Mouse (Mus musculus) Patski (cell line): ENCODE measurements around the gene Tcp11l2. TPM values are rescaled to one million over a fixed set of nuclear protein-coding genes. Genes with fewer than 3 reads are reported as not detected.
A peak's percentile ranks its signal among the peaks of the same experiment; 100 is the strongest.

Source experiments
- ATAC-seq: fragments of 100-300 bp; one replicate; pipeline ENCODE4 v1.8.0; 2021
- CTCF ChIA-PET: fragments of 350-600 bp; sonication (Branson Sonifier 250); formaldehyde crosslinking; loops from one replicate; lab custom pipeline; 2022; ENCODE audit warnings: inconsistent platforms; lab: Charles Lee
- POLR2A ChIA-PET: fragments of 350-600 bp; sonication (Branson Sonifier 250); formaldehyde crosslinking; loops from one replicate; lab custom pipeline; 2022; ENCODE audit warnings: antibody characterized with exemption, inconsistent platforms; lab: Charles Lee
- DNase-seq: peaks from one replicate; pipeline ENCODE4 v3.0.0-alpha.2; 2011; ENCODE audit warnings: low read depth, low spot score
- H3K27me3 ChIP-seq: fragments of 371-371 bp; one replicate; pipeline ENCODE4 v1.5.1; 2021
- CTCF ChIP-seq: fragments of 100-300 bp; IDR thresholded peaks from one replicate; pipeline ENCODE4 v1.5.1; 2021
- in situ Hi-C: fragments of 300-500 bp; cut with MboI; formaldehyde crosslinking; loops from 3 replicates; pipeline ENCODE4 v1.11.1; 2018; ENCODE audit warnings: low pct_unique_long_range_greater_than_20kb, mixed read lengths
- polyA plus RNA-seq: library from polyadenylated mRNA; unstranded; gene quantifications from one replicate; pipeline ENCODE4 v1.2.3, GENCODE M21; 2021

Gene Tcp11l2
- polyA plus RNA-seq, 1 experiment from 2014 or later, result 33.0 TPM

DNA sequence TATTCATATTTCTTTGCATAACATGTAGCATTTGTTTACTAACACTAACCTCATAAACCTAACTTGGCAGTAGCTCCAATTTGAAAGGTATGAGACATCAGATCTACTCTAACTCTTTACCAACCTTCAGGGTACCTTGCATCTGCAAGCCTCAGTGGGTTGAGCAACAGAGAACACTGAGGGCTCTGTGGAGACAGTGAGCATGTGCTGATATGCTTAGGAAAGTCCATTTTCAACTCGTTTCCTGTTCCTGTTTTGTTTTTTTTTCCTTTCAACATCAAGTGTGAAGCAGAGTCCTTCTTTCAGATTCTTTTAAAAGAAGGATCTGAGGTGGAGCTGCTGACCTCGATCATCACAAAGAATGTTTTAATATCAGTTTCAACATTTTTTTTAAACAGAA, 20.3 kb upstream of the Tcp11l2 start:
- POLR2A ChIA-PET, result no interaction called here
- CTCF ChIA-PET, result interaction anchor here (1.6 kb wide), 1 partner anchor 11 kb away, joined by 5 read pairs; no protein-coding TSS in a partner anchor
- ATAC-seq, result no peak
- TF ChIP-seq CTCF, result no peak
- in situ Hi-C loops, result no loop called here
- no peaks in the 10 kb centered on the region for H3K27me3 ChIP-seq
- DNase-seq, result no peak

DNA sequence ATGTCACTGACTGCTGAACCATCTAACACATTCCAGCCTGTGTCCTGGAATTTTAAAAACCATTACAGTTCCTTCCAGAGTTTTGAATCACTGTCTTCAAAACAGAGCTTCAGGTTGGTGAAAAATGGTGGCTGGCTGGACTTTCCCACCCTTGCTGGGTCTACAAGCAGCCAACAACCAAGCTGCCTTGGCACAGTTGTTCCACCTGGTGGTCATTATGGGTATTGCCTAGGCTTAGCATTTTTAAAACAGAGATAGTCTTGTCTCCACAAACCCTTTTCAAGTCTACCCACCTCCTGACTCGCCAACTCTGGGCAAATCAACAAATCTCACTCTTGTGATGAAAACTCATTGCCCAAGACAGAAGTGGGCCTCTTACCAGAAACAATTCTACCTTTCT, 17.9 kb upstream of the Tcp11l2 start:
- TF ChIP-seq CTCF, result no peak
- ATAC-seq (no peak), DNase-seq (no peak)
- CTCF ChIA-PET, result no interaction called here
- in situ Hi-C loops, result no loop called here
- H3K27me3 ChIP-seq, result peaks cover 14% of the 10 kb centered on the region
- POLR2A ChIA-PET, result no interaction called here

DNA sequence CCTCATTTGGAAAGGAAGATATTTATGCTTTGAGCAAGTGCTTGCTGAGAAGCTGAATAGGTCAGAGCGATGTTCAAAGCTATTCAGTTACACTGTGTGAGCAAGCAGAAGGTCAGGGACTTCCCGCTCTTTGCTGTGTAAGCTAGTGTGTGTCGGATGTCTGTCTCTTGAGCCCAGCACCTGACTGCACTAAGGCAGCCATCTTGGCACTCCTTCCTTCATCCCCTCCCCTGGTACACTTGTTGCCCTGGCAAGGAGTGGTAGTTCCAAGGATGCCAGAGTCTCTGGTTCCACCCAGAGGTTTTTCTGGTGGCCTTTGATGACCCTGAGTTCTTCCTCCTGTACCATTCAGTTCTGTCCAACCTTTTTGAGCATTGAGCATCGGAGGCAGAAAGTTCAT, 16.4 kb upstream of the Tcp11l2 start:
- CTCF ChIA-PET, result interaction anchor here (0.9 kb wide), 1 partner anchor 45 kb away, joined by 3 read pairs; no protein-coding TSS in a partner anchor
- in situ Hi-C loops, result no loop called here
- peaks cover 17% of the 10 kb centered on the region for H3K27me3 ChIP-seq
- no peak for ATAC-seq
- no peak for TF ChIP-seq CTCF
- DNase-seq, result no peak
- POLR2A ChIA-PET, result no interaction called here

DNA sequence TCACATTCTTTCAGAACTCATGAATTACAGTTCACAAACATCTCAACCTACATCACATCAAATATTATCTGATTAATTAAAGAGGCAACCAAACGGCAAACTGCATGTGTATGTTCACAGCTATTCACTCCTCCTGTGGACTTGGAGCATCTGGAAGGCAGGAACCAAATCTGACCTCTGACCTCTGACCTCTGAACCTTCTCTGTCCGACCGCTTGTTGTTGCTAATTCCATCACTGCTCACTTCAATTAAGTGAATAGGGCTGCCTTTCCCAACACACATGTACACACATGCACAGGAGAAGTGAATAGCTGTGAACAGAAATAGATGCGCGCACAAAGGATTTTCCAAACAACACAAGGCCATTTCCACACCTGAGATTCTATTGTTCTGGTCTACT, 14.3 kb upstream of the Tcp11l2 start:
- DNase-seq (no peak), ATAC-seq (no peak)
- peaks cover 25% of the 10 kb centered on the region for H3K27me3 ChIP-seq
- TF ChIP-seq CTCF, result no peak
- ChIA-PET POLR2A (no interaction called here), CTCF (no interaction called here)
- in situ Hi-C loops, result no loop called here

DNA sequence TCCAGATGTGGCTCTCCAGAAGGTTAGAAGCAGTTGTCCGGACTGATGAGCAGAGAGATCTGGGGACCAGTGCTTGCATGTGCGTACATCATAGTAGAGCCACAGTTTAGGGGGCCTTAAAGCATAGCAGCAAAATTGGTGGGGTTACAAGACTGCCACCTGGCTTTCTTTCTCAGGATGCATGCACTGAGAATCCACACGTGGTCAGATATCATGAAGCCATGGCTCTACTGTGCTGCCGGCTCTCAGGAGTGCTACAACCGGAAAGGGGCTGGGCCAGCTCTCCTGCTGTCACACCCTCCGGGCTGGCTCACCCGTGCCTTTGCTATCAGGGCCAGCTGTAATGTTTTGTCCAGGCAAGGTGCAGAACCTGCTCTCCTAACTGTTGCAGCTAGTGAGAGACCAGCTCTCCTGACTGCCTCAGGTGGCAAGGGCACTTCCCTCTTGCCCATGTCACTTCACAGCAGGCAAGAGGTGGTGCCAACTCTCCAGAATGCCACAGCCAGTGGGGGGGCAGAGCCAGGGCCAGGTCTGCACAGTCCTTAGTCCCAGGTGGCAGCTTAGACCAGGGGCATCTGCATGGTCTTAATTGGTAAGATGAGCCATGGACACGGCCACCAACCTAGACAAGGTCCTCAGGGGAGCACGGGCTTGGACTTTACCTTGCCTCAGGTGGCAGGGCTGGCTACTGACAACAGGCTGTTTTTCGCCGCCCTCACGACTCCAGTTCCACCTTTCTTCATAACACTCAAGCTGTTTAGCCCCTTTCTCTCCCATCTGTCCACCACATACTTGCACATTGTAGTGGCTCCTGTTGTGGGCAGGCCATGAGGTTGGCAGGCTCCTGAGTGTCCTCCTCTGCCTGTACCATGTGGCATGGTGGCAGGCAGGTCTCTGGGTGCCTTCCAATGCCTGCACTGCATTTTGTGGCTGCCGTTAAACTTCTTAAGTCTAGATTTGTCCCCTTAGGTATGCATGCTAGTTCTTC, 13.6 kb upstream of the Tcp11l2 start:
- POLR2A ChIA-PET, result no interaction called here
- DNase-seq (no peak), ATAC-seq (no peak)
- H3K27me3 ChIP-seq, result peaks cover 26% of the 10 kb centered on the region
- CTCF ChIA-PET, result no interaction called here
- in situ Hi-C loops, result no loop called here
- no peak for TF ChIP-seq CTCF

DNA sequence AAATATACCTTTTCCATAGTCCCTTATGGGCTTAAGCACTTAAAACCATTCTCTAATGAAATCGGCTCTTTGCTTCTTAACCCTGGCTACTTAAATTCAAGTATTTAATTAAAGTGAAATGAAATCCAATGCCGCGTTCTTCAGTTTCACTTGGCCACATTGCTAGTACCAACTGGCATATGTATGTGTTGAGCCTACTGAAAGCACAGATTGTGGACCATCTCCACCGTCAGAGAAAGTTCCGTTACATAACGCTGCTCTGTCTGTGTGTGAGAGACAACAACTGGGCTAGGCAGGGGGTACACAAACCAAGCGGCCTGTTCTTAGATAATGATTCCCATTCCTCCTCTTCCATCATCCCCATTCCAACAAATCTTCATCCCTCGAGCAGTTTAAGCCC, 12.0 kb upstream of the Tcp11l2 start:
- TF ChIP-seq CTCF, result no peak
- DNase-seq (no peak), ATAC-seq (no peak)
- in situ Hi-C loops, result no loop called here
- ChIA-PET POLR2A (no interaction called here), CTCF (no interaction called here)
- peaks cover 26% of the 10 kb centered on the region for H3K27me3 ChIP-seq

DNA sequence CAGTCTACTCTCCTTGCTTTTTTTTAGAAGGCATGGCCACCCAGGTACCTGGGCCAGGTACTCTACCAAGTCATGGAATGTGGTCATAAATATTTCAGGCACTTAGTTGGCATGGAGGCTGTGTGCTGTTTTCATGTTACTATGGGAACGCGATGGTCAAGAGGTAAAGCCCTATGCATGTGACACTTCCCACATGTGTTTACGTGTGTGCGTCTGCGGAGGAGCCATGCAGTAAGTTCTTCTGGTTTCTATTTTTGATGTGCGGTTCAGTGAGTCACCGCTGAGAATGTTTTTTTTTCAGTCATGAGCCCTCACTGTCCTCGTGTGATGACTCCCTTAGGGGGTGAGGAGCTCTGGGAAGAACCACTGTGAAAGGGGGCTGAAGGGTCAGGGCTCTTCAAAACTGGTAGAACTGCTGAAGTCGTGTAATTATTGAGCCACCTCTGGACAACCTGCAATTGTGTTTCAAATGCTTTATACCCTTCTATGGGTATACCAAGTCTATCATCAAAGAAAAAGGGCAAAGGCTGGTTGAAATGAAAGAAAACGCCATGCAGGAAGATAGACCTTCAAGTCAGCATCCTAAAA, 5.3 kb upstream of the Tcp11l2 start:
- no peak for ATAC-seq
- in situ Hi-C loops, result loop anchor here (5.0 kb wide), 1 partner anchor 39 kb away; the partner anchor contains the start of gene Ckap4
- CTCF ChIA-PET, result no interaction called here

DNA sequence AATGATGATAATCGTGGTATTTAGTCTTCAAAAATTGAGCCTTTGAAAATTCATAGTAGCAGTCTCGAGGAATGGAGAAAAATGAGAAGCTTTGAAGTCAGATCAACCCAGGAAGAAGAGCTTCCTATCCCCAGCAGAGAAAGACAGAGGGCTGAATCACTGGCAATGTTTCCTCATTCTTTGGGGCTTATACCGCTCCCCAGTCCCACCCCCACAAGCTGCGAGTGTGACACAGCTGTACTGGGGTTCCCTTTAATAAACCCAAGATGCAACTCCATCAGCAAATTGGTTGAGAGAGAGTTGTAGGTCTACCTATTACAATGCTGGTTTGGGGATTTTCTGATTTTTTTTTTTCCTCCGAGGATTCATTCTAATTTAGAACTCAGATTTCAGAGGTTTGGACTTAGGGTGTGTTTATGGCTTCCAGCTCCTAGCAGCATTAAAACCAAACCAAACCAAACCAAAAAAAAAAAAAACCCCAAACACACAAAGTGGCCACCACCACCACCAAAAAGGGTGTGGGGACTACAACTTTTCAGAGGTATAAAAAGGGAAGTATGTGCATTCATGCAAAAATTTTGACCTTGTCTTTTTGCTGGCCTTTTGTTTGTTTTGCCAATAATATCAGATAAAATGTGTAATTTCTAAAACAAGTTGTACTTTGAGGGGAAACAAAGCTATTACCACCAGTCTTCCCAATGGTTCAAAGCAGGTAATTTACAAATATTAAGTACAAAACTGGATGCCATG, 2.6 kb upstream of the Tcp11l2 start:
- ChIA-PET CTCF (interaction anchor here (1.5 to 1.9 kb wide), 3 partner anchors 29 to 59 kb away, joined by 3 to 6 read pairs (median 5); no protein-coding TSS in a partner anchor), POLR2A (no interaction called here)
- no peaks in the 10 kb centered on the region for H3K27me3 ChIP-seq
- DNase-seq (no peak), ATAC-seq (no peak)
- in situ Hi-C loops, result loop anchor here (5.0 kb wide), 1 partner anchor 42 kb away; the partner anchor contains the start of gene Ckap4
- no peak for TF ChIP-seq CTCF

More for the DNA sequence above, 5.3 kb upstream of the Tcp11l2 start:
- POLR2A ChIA-PET, result no interaction called here
- peaks cover 8% of the 10 kb centered on the region for H3K27me3 ChIP-seq
- no peak for TF ChIP-seq CTCF
- peak; percentile 27 for DNase-seq

DNA sequence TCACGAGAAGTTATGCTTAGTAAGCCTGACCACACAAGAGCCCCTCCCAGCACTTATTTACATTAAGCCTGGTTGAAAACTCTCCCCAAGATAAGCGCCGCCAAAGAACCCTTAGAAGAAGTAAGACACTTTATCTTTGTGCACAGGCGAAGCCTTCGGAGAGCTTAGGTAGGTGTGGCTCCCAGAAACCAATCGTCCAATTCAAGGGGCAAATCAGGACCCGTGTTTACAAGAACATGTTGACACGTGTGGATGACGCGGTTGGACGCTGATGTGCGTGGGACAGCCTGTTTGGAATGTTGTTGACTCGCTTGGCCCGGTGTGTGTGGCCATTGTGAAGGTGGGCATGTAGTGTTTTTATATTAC, 414 bp upstream of the Tcp11l2 start:
- in situ Hi-C loops, result no loop called here
- DNase-seq (no peak), ATAC-seq (peak; percentile 40)
- CTCF ChIA-PET, result interaction anchor here (1.9 kb wide), 1 partner anchor 62 kb away, joined by 5 read pairs; no protein-coding TSS in a partner anchor
- POLR2A ChIA-PET, result no interaction called here
- no peaks in the 10 kb centered on the region for H3K27me3 ChIP-seq
- no peak for TF ChIP-seq CTCF

DNA sequence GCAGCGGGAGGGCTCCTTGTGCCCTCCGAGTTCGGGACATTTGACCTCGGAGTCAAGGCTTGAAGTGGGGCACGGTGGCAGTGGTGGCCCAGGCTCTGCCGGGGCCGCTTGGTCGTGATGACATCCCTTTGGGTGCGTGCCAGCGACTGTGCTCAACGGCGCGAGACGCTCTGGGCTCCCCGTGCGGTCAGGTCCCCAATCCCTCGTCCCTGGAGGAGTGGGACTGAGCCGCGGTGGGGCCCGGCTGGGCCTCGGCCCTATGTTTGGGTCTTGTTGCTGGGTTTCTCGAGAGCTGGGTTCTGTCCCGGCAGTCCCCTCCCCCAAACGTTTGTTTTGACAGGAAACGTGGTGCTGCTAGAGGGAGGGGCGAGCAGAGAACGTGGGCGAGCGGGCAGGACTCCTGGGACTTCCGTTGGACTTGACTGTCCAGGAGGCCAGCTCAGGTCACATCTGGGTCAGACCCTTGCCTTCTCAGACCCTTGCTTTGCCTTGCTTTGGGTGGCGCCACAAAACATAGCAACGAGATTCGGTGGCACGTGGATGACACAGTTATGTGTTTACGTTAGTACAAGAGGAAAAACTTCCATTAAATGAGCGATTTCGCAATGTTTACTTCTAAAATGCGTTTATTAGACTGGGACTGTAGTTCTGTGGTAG, 773 bp downstream of the Tcp11l2 start:
- no peak for TF ChIP-seq CTCF
- no peaks in the 10 kb centered on the region for H3K27me3 ChIP-seq
- peak; percentile 60 for ATAC-seq
- POLR2A ChIA-PET, result interaction anchor here (0.7 to 0.8 kb wide), 2 partner anchors 43 to 46 kb away, joined by 3 read pairs; no protein-coding TSS in a partner anchor
- in situ Hi-C loops, result no loop called here
- CTCF ChIA-PET, result no interaction called here
- DNase-seq, result peak; percentile 20
